Mouse (Mus musculus) adrenal gland, postnatal 4 days (tissue): ENCODE results near the gene Asb5. TPM values are rescaled to one million over a fixed set of nuclear protein-coding genes. Genes with fewer than 3 reads are reported as not detected.

Source experiments
- DNase-seq, 2 experiments: peaks; one replicate each; pipeline ENCODE4 v3.0.0; 2021 to 2022; ENCODE audit warnings: low spot score in 2 of 2, mixed read lengths in 2 of 2
- total RNA-seq, 2 experiments: library from RNA; stranded (reverse); gene quantifications; 2 replicates each; pipeline ENCODE4 v1.2.3; 2021

Asb5 gene
- total RNA-seq, 2 experiments from 2014 or later, result 1.3 to 5.0 TPM

- DNase-seq, result no peak
These were observed 5.8 kb downstream of the Asb5 start for GRCm38 (mm10) chr8:54535172-54535571.

- no peak for DNase-seq
These were observed 7.9 kb downstream of the Asb5 start for GRCm38 (mm10) chr8:54537285-54537684.

- no peak for DNase-seq
These were observed 12.0 kb downstream of the Asb5 start for GRCm38 (mm10) chr8:54541331-54541730.

- DNase-seq, result no peak
These were observed 19.0 kb downstream of the Asb5 start for GRCm38 (mm10) chr8:54548383-54548782.

GRCm38 (mm10) chr8:54550026-54550574, 20.7 kb downstream of the Asb5 start:
- DNase-seq, result no peak

- DNase-seq, result no peak
These were observed 25.5 kb downstream of the Asb5 start for GRCm38 (mm10) chr8:54554921-54555320.

- no peak for DNase-seq
These were observed 32.8 kb downstream of the Asb5 start for GRCm38 (mm10) chr8:54562137-54562536.

GRCm38 (mm10) chr8:54565181-54565580, 35.8 kb downstream of the Asb5 start:
- no peak for DNase-seq

- DNase-seq, result no peak
These were observed 36.4 kb downstream of the Asb5 start for GRCm38 (mm10) chr8:54565603-54566260.

GRCm38 (mm10) chr8:54567168-54567567, 37.8 kb downstream of the Asb5 start:
- no peak for DNase-seq

GRCm38 (mm10) chr8:54570618-54571609, 41.5 kb downstream of the Asb5 start:
- no peak for DNase-seq

GRCm38 (mm10) chr8:54581436-54581835, 52.1 kb downstream of the Asb5 start:
- DNase-seq, result no peak

GRCm38 (mm10) chr8:54582886-54583285, 53.5 kb downstream of the Asb5 start:
- DNase-seq, result no peak

GRCm38 (mm10) chr8:54594634-54595033, 65.3 kb downstream of the Asb5 start:
- no peak for DNase-seq

GRCm38 (mm10) chr8:54596051-54596450, 66.7 kb downstream of the Asb5 start:
- DNase-seq, result no peak

GRCm38 (mm10) chr8:54596940-54597339, 67.6 kb downstream of the Asb5 start:
- no peak for DNase-seq

GRCm38 (mm10) chr8:54597386-54597785, 68.0 kb downstream of the Asb5 start:
- DNase-seq, result no peak

- DNase-seq, result peak; percentile 5 to 12
These were observed 71.4 kb downstream of the Asb5 start, which contains the start of gene Spata4 for GRCm38 (mm10) chr8:54600671-54601251. TSS of gene Spata4 (plus strand) at chr8:54600781.

- DNase-seq, result no peak
These were observed 74.1 kb downstream of the Asb5 start for GRCm38 (mm10) chr8:54603440-54603839.

GRCm38 (mm10) chr8:54609336-54609735, 80.0 kb downstream of the Asb5 start:
- no peak for DNase-seq

GRCm38 (mm10) chr8:54610238-54610637, 80.9 kb downstream of the Asb5 start:
- DNase-seq, result peak in 1 of 2 experiments; percentile 5
